In genomic region chr4:129850491-129850890, GRCm38 (mm10) we compare ENCODE assay signal across 19 mouse cellular contexts. TPM values are rescaled to one million over a fixed set of nuclear protein-coding genes. Genes with fewer than 3 reads are reported as not detected.
A peak's percentile ranks its signal among the peaks of the same experiment; 100 is the strongest.
DNase-seq lines count a peak whose midpoint lies in the region; ATAC-seq and TF ChIP-seq lines count a peak whose summit lies in the region.
"Had no signal": no experiment of that assay in that cellular context is flagged by ENCODE, and none has a peak within 500 bp of the region (broad histone marks: within the 10 kb centered on the region; RNA-seq: fewer than 3 reads in every experiment).

No protein-coding gene starts in this region.

- no peak overlapping the region for H3K9ac ChIP-seq in midbrain, embryonic 11.5 days (ENCODE audit: low read length)
- H3K9ac ChIP-seq in midbrain, embryonic 14.5 days (replicated peaks; ENCODE audit: low read length), result no peak overlapping the region
- H3K9ac ChIP-seq: embryonic facial prominence, embryonic 13.5 days; hindbrain, embryonic 15.5 days; liver, embryonic 13.5 days; midbrain, embryonic 12.5 days had no signal

- DNase-seq in gastrocnemius, adult 2 months, result no peak
- no peak for DNase-seq in gastrocnemius, postnatal 10 days
- peak; percentile 68 for DNase-seq in midbrain, embryonic 11.5 days (ENCODE audit: low spot score, missing footprints)
- DNase-seq in midbrain, embryonic 14.5 days, result no peak
- peak; percentile 69 for DNase-seq in embryonic facial prominence, embryonic 10.5 days (ENCODE audit: low spot score)
- peak; percentile 40 for DNase-seq in mesoderm, embryonic 11.5 days (ENCODE audit: low read depth, low spot score)
- no peak for DNase-seq in spleen, postnatal 10 days (ENCODE audit: low spot score in 2 of 2)
- DNase-seq: adrenal gland, postnatal 14 days; cerebellum, adult 9-11 months; heart, adult 18-20 months; kidney, adult 8-10 months; liver, embryonic 13.5 days; right cerebral cortex, postnatal 14 days; thymus, adult 18-20 months had no signal

- no peak overlapping the region for H3K4me2 ChIP-seq in midbrain, embryonic 11.5 days
- no peak overlapping the region for H3K4me2 ChIP-seq in midbrain, embryonic 14.5 days (ENCODE audit: low read length)
- H3K4me2 ChIP-seq: embryonic facial prominence, embryonic 13.5 days; hindbrain, embryonic 15.5 days; liver, embryonic 13.5 days; midbrain, embryonic 12.5 days had no signal

- no peak for ATAC-seq in midbrain, embryonic 11.5 days (ENCODE audit: low FRiP score)
- ATAC-seq in midbrain, embryonic 14.5 days (ENCODE audit: low FRiP score, low TSS enrichment), result no peak
- no peak for ATAC-seq in frontal cortex, adult (ENCODE audit: low TSS enrichment)

- WGBS in midbrain, embryonic 11.5 days, result 54% methylated on average over 2 of the region's 2 CpGs
- WGBS in midbrain, embryonic 14.5 days, result 84% methylated on average over 2 of the region's 2 CpGs
- 62% methylated on average over 2 of the region's 2 CpGs for WGBS in embryonic facial prominence, embryonic 10.5 days

- H3K4me3 ChIP-seq in gastrocnemius, adult 2 months, result no peak overlapping the region
- no peak overlapping the region for H3K4me3 ChIP-seq in midbrain, embryonic 11.5 days (ENCODE audit: low read depth, low read length)
- no peak overlapping the region for H3K4me3 ChIP-seq in midbrain, embryonic 14.5 days (replicated peaks; ENCODE audit: low read depth, low read length)
- H3K4me3 ChIP-seq in embryonic facial prominence, embryonic 10.5 days, result no peak overlapping the region
- H3K4me3 ChIP-seq: embryonic facial prominence, embryonic 13.5 days; forebrain, embryonic 10.5 days; hindbrain, embryonic 15.5 days; liver, embryonic 13.5 days; midbrain, embryonic 12.5 days had no signal

- no peak overlapping the region for H3K27ac ChIP-seq in gastrocnemius, adult 2 months
- no peak overlapping the region for H3K27ac ChIP-seq in midbrain, embryonic 11.5 days (ENCODE audit: low read depth, low read length)
- H3K27ac ChIP-seq in midbrain, embryonic 14.5 days (replicated peaks; ENCODE audit: low read depth, low read length), result no peak overlapping the region
- H3K27ac ChIP-seq in embryonic facial prominence, embryonic 10.5 days (replicated peaks), result no peak overlapping the region
- H3K27ac ChIP-seq: embryonic facial prominence, embryonic 13.5 days; forebrain, embryonic 10.5 days; hindbrain, embryonic 15.5 days; liver, embryonic 13.5 days; midbrain, embryonic 12.5 days had no signal

- no peaks in the 10 kb centered on the region for H3K27me3 ChIP-seq in midbrain, embryonic 11.5 days (ENCODE audit: control insufficient read depth, insufficient read depth, low read length)
- no peaks in the 10 kb centered on the region for H3K27me3 ChIP-seq in midbrain, embryonic 14.5 days (ENCODE audit: control insufficient read depth, insufficient read depth, low read length)
- H3K27me3 ChIP-seq in embryonic facial prominence, embryonic 10.5 days (replicated peaks; ENCODE audit: low read depth, poor library complexity, severe bottlenecking), result no peaks in the 10 kb centered on the region
- H3K27me3 ChIP-seq: embryonic facial prominence, embryonic 13.5 days; hindbrain, embryonic 15.5 days; liver, embryonic 13.5 days; midbrain, embryonic 12.5 days had no signal

- TF ChIP-seq CTCF in gastrocnemius, adult 2 months (IDR thresholded peaks at IDR 0.05), result peak; percentile 17; the same call in 1 of the 2 replicates

- intact Hi-C loops in gastrocnemius, adult 2 months (cut with DNase I), result no loop called here

- no peaks in the 10 kb centered on the region for H3K4me1 ChIP-seq in midbrain, embryonic 11.5 days (ENCODE audit: control insufficient read depth, insufficient read depth, low read length)
- H3K4me1 ChIP-seq in midbrain, embryonic 14.5 days (ENCODE audit: control insufficient read depth, insufficient read depth, low read length), result peaks cover 2% of the 10 kb centered on the region; the same call in 1 of the 2 replicates
- peaks cover 16% of the 10 kb centered on the region for H3K4me1 ChIP-seq in embryonic facial prominence, embryonic 10.5 days
- H3K4me1 ChIP-seq: forebrain, embryonic 10.5 days had no signal

- H3K9me3 ChIP-seq in midbrain, embryonic 11.5 days (ENCODE audit: control insufficient read depth, low read length), result no peaks in the 10 kb centered on the region
- no peaks in the 10 kb centered on the region for H3K9me3 ChIP-seq in midbrain, embryonic 14.5 days (ENCODE audit: control insufficient read depth, low read length)
- H3K9me3 ChIP-seq in embryonic facial prominence, embryonic 10.5 days, result no peaks in the 10 kb centered on the region
- H3K9me3 ChIP-seq: embryonic facial prominence, embryonic 13.5 days; forebrain, embryonic 10.5 days; hindbrain, embryonic 15.5 days; liver, embryonic 13.5 days; midbrain, embryonic 12.5 days had no signal

- H3K36me3 ChIP-seq in midbrain, embryonic 11.5 days (ENCODE audit: control insufficient read depth, insufficient read depth, low read length), result peaks cover 9% of the 10 kb centered on the region
- peaks cover 37% of the 10 kb centered on the region for H3K36me3 ChIP-seq in midbrain, embryonic 14.5 days (ENCODE audit: control insufficient read depth, insufficient read depth, low read length)
- peaks cover 71% of the 10 kb centered on the region for H3K36me3 ChIP-seq in embryonic facial prominence, embryonic 10.5 days (replicated peaks)

RNA-seq across cellular contexts. Expression of gene Ptp4a2, which starts 39.5 kb away (rescaled TPM):
- total RNA-seq in gastrocnemius, adult 2 months (2021), result 100 to 1,000 TPM; 569 to 658 TPM
- total RNA-seq in gastrocnemius, postnatal 10 days (2021), result 100 to 1,000 TPM; 572 to 625 TPM
- 368 TPM in 2 replicates for polyA plus RNA-seq in midbrain, embryonic 11.5 days (2014; fragmentation: Nextera tagmentation; extraction: Ambion mirVana)
- 184 and 256 TPM in 2 replicates for polyA plus RNA-seq in midbrain, embryonic 14.5 days (2014; fragmentation: Nextera tagmentation; extraction: Ambion mirVana)
- 284 and 296 TPM in 2 replicates for polyA plus RNA-seq in embryonic facial prominence, embryonic 10.5 days (2016; fragmentation: Nextera tagmentation; extraction: Ambion mirVana)

Comparison
In these comparisons a context has a peak if more than half of its experiments do, and no peak if none do; other contexts are left out.
1. DNase-seq: peak in midbrain, embryonic 11.5 days (single experiment), embryonic facial prominence, embryonic 10.5 days (single experiment) and mesoderm, embryonic 11.5 days (single experiment); none in gastrocnemius, adult 2 months (single experiment), gastrocnemius, postnatal 10 days (single experiment), midbrain, embryonic 14.5 days (single experiment) and spleen, postnatal 10 days (0 of 2).